Mouse (Mus musculus) neural tube, embryonic 14.5 days (tissue): Measurements from ENCODE around the gene Herc3. TPM values are rescaled to one million over a fixed set of nuclear protein-coding genes. Genes with fewer than 3 reads are reported as not detected.

Experiments used
- ATAC-seq: fragments of 200-750 bp; cut with Nextera tagmentation; 2 replicates; pipeline ENCODE4 v1.8.0; 2017; ENCODE audit warnings: low read depth, mild to moderate bottlenecking, moderate TSS enrichment, moderate library complexity
- H3K27ac ChIP-seq: fragments of 300-500 bp; sonication (generic); 2 replicates; pipeline ENCODE4 v1.5.1; 2014; ENCODE audit warnings: low read depth, mild to moderate bottlenecking, control low read depth, low read length, moderate library complexity, mixed read lengths
- H3K27me3 ChIP-seq: fragments of 300-500 bp; sonication (generic); 2 replicates; pipeline ENCODE4 v1.6.1; 2014; ENCODE audit warnings: low read length; ENCODE audit not compliant: control insufficient read depth, insufficient read depth
- H3K36me3 ChIP-seq: fragments of 300-500 bp; sonication (generic); 2 replicates; pipeline ENCODE4 v1.6.1; 2014; ENCODE audit warnings: low read length, mixed read lengths; ENCODE audit not compliant: control insufficient read depth, insufficient read depth
- H3K4me1 ChIP-seq: fragments of 300-500 bp; sonication (generic); 2 replicates; pipeline ENCODE4 v1.6.1; 2014; ENCODE audit warnings: low read length; ENCODE audit not compliant: control insufficient read depth, insufficient read depth
- H3K4me2 ChIP-seq: fragments of 300-500 bp; sonication (generic); 2 replicates; pipeline ENCODE4 v1.6.1; 2014; ENCODE audit warnings: mild to moderate bottlenecking, low read depth, low read length, control low read depth
- H3K4me3 ChIP-seq: fragments of 300-500 bp; sonication (generic); 2 replicates; pipeline ENCODE4 v1.5.1; 2014; ENCODE audit warnings: low read depth, low read length, control low read depth, mixed read lengths
- H3K9ac ChIP-seq: fragments of 300-500 bp; sonication (generic); replicated peaks from 2 replicates; pipeline ENCODE4 v1.6.1; 2014; ENCODE audit warnings: low read depth, mild to moderate bottlenecking, control low read depth, low read length, mixed read lengths
- H3K9me3 ChIP-seq: fragments of 300-500 bp; sonication (generic); 2 replicates; pipeline ENCODE4 v1.6.1; 2016; ENCODE audit warnings: low read length; ENCODE audit not compliant: control insufficient read depth
- WGBS: fragments of 180-500 bp; shearing (Covaris S2); extraction: QIAGEN DNeasy Blood & Tissue Kit; methylation state at CpG from one replicate; pipeline ENCODE4 v1.1.7; 2014; 5-methylcytosine and 5-hydroxymethylcytosine counted together
- polyA plus RNA-seq: library from polyadenylated mRNA; unstranded; fragments of >200 nt; fragmentation: Nextera tagmentation; extraction: Ambion mirVana; gene quantifications from 2 replicates; pipeline ENCODE4 v1.2.1, GENCODE M21; 2014

Herc3 gene
- polyA plus RNA-seq, 1 experiment from 2014 or later: 41.7 TPM

DNA sequence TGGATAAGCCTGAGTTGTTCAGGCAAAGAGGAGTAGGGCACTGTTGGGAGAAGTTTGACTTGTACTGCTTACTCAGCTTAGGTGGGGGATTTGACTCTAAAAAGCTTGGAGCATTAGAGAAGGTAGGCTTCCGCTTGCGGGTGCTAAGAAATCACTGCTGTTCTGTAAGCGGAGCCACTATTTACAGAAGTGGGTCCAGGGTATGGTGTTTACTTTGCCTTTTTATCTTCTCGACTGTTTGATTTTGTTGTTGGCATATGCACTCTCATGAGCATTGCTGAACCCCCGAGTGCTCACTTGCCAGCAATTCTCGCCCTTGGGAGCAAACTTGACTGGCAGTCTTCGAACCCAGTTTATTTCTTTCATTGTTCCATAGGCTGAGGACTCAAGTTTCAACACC lies 69.3 kb downstream of the Herc3 start:
- ATAC-seq: no peak
- Histone ChIP-seq H3K9ac (no peak overlapping the region), H3K27me3 (no peaks in the 10 kb centered on the region), H3K27ac (no peak overlapping the region), H3K4me3 (no peak overlapping the region), H3K36me3 (no peaks in the 10 kb centered on the region), H3K9me3 (no peaks in the 10 kb centered on the region), H3K4me1 (no peaks in the 10 kb centered on the region), H3K4me2 (no peak overlapping the region)
- WGBS: 89% methylated on average over 7 of the region's 7 CpGs

DNA sequence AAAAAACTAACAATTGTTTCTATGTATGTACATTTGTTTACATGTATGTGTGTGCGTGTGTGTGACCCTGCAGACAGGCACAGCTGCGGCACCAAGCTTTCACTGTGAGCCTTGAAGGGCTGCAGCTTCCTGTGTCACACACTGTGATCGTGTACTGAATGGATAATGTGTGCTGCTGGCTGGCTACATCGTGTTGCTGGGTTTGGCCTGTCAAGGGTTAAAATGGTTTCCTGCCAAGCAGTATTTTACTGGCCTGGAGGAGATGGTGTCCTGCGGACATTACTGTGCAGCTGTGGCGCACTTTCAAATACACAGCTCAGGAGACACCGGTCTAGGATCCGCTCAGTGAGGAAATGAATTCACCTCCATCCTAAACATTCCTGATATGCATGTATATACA lies 71.9 kb downstream of the Herc3 start:
- Histone ChIP-seq H3K9me3 (peaks cover 5% of the 10 kb centered on the region; the same call in 1 of the 2 replicates), H3K4me3 (no peak overlapping the region), H3K9ac (no peak overlapping the region), H3K36me3 (no peaks in the 10 kb centered on the region), H3K27me3 (no peaks in the 10 kb centered on the region), H3K4me1 (no peaks in the 10 kb centered on the region), H3K27ac (peak overlapping the region; percentile 62; the same call in 1 of the 2 replicates), H3K4me2 (peak overlapping the region; percentile 24; the same call in 1 of the 2 replicates)
- 11% methylated on average over 8 of the region's 8 CpGs for WGBS
- peak; percentile 86 for ATAC-seq

GRCm38 (mm10) chr6:58904551-58904950 lies 73.3 kb downstream of the Herc3 start:
- H3K4me1 ChIP-seq: no peaks in the 10 kb centered on the region
- H3K9ac ChIP-seq: no peak overlapping the region
- peaks cover 5% of the 10 kb centered on the region; the same call in 1 of the 2 replicates for H3K9me3 ChIP-seq
- WGBS: 53% methylated on average over 3 of the region's 3 CpGs
- no peak for ATAC-seq
- H3K27ac ChIP-seq: no peak overlapping the region
- H3K27me3 ChIP-seq: no peaks in the 10 kb centered on the region
- no peaks in the 10 kb centered on the region for H3K36me3 ChIP-seq
- H3K4me2 ChIP-seq: no peak overlapping the region
- H3K4me3 ChIP-seq: no peak overlapping the region

- peak; percentile 96 for ATAC-seq
Observed at GRCm38 (mm10) chr6:58906852-58907261, 75.6 kb downstream of the Herc3 start, which contains the start of gene Nap1l5. Gene Nap1l5 (minus strand): TSS chr6:58907076.

DNA sequence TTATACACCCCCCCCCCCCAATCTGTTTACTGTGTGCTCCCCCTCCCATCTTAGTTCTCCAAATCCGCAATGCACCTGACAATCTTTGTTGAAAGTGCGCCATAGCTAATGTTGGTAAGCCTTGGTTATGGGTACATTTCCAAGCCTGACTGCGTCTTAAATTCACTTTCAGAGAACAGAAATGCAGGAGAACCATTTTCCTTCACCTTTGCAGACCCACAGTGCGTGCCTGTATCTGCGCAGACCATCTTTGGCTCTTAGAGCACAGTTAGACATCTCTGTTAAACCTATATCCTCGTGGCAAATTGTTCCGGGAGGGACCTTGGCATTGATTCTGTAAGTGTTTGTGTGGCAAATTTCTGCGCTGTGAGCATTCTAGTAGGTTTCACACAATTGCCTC lies 76.1 kb downstream of the Herc3 start:
- no peaks in the 10 kb centered on the region for H3K4me1 ChIP-seq
- peaks cover 5% of the 10 kb centered on the region; the same call in 1 of the 2 replicates for H3K9me3 ChIP-seq
- H3K4me2 ChIP-seq: peak overlapping the region; percentile 43
- H3K27me3 ChIP-seq: no peaks in the 10 kb centered on the region
- H3K4me3 ChIP-seq: peak overlapping the region; percentile 31
- H3K36me3 ChIP-seq: no peaks in the 10 kb centered on the region
- peak overlapping the region; percentile 2; the same call in 1 of the 2 replicates for H3K27ac ChIP-seq
- no peak overlapping the region for H3K9ac ChIP-seq
- peak; percentile 2; the same call in 1 of the 2 replicates for ATAC-seq
- WGBS: 70% methylated on average over 8 of the region's 8 CpGs

More at GRCm38 (mm10) chr6:58906852-58907261, 75.6 kb downstream of the Herc3 start, which contains the start of gene Nap1l5:
- Histone ChIP-seq H3K4me3 (peak within 1 kb of the TSS; percentile 31), H3K9ac (peak within 1 kb of the TSS; percentile 46), H3K4me1 (no peaks in the 10 kb centered on the region), H3K4me2 (peak within 1 kb of the TSS; percentile 43), H3K27ac (peak within 1 kb of the TSS; percentile 40), H3K9me3 (peaks cover 5% of the 10 kb centered on the region; the same call in 1 of the 2 replicates), H3K36me3 (no peaks in the 10 kb centered on the region), H3K27me3 (no peaks in the 10 kb centered on the region)
- WGBS: 40% methylated on average over 34 of the region's 34 CpGs

DNA sequence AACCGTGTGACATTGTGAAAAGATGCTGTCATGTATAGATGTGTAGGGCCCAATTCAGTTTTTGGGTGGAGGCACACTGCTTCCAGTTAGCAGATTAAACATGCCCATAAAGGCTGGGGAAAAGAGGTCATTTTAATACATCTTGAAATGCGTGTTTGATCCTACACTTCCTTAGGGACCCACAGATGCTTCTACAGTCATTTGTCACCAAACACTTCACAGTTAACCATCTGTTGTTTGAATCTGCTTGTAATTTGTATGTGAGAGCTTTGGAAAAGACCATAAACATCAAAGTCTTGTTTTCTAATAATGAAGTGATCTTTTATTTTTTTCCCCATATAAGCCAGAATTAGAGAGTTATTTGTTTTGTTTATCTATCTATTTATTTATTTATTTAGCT lies 76.5 kb downstream of the Herc3 start:
- H3K36me3 ChIP-seq: no peaks in the 10 kb centered on the region
- H3K27ac ChIP-seq: peak overlapping the region; percentile 2; the same call in 1 of the 2 replicates
- H3K4me3 ChIP-seq: 0 out of 2 replicates have a peak overlapping the region, but pooled peaks have one; percentile 31
- no peak for ATAC-seq
- no peak overlapping the region for H3K9ac ChIP-seq
- peak overlapping the region; percentile 43; the same call in 1 of the 2 replicates for H3K4me2 ChIP-seq
- H3K4me1 ChIP-seq: no peaks in the 10 kb centered on the region
- 65% methylated on average over 2 of the region's 2 CpGs for WGBS
- H3K9me3 ChIP-seq: peaks cover 5% of the 10 kb centered on the region; the same call in 1 of the 2 replicates
- H3K27me3 ChIP-seq: no peaks in the 10 kb centered on the region

DNA sequence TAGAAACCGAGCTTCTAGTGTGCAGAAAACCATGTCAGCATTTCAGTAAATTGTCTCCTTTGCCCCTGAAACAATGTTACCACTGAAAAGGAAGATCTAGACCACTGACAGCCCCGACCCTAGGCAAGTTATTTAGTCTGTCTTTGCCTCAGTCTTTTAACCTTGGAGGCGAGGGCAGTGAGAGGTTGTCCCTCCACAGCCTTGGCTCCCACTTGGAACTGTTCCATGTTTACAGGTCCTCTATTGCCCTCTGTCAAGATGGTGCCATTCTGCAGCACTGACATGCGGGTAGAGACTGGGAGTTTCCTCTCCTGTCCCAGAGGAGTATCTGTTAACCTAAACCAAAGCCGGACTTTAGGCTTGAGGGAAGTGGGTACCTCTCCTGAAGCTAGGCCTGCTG lies 81.6 kb downstream of the Herc3 start:
- no peak for ATAC-seq
- no peak overlapping the region for H3K4me3 ChIP-seq
- 74% methylated on average over 5 of the region's 5 CpGs for WGBS
- H3K9ac ChIP-seq: no peak overlapping the region
- H3K4me1 ChIP-seq: no peaks in the 10 kb centered on the region
- H3K36me3 ChIP-seq: no peaks in the 10 kb centered on the region
- no peak overlapping the region for H3K27ac ChIP-seq
- no peaks in the 10 kb centered on the region for H3K9me3 ChIP-seq
- H3K27me3 ChIP-seq: no peaks in the 10 kb centered on the region
- H3K4me2 ChIP-seq: no peak overlapping the region

GRCm38 (mm10) chr6:58913551-58913950 lies 82.3 kb downstream of the Herc3 start:
- Histone ChIP-seq H3K27me3 (no peaks in the 10 kb centered on the region), H3K36me3 (no peaks in the 10 kb centered on the region), H3K9me3 (no peaks in the 10 kb centered on the region), H3K4me1 (no peaks in the 10 kb centered on the region), H3K4me2 (no peak overlapping the region), H3K4me3 (no peak overlapping the region), H3K27ac (no peak overlapping the region), H3K9ac (no peak overlapping the region)
- no peak for ATAC-seq
- WGBS: 83% methylated on average over 3 of the region's 3 CpGs

DNA sequence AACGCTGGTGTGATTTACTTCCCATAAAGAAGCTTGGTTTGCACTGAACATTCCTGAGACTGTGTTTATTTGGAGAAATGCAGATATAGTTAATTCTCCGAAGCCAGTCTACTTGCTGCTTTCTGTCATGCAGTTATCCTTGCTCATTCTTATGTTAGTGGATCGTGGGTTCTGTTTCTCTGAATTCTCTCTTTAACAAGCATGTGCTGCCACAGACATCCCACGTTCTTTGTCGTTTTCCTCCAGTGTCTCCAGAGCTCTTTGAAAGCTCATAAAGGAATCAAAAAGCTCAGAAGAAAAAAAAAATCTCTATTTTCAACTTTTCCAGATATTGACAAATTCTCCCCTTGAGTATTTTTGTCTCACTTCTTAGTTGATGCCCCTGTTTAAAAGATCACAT lies 82.7 kb downstream of the Herc3 start:
- no peak for ATAC-seq

More for the DNA sequence above, 82.7 kb downstream of the Herc3 start:
- Histone ChIP-seq H3K27ac (no peak overlapping the region), H3K9ac (no peak overlapping the region), H3K4me3 (no peak overlapping the region), H3K4me1 (no peaks in the 10 kb centered on the region), H3K27me3 (no peaks in the 10 kb centered on the region), H3K36me3 (no peaks in the 10 kb centered on the region), H3K9me3 (no peaks in the 10 kb centered on the region), H3K4me2 (no peak overlapping the region)
- 87% methylated on average over 5 of the region's 5 CpGs for WGBS
